Mouse (Mus musculus): ENCODE measurements around the gene Bcl7a. TPM values are rescaled to one million over a fixed set of nuclear protein-coding genes. Genes with fewer than 3 reads are reported as not detected.

The Bcl7a gene
- polyA plus RNA-seq, 1 experiment from 2014 or later = 66.5 TPM

- ATAC-seq (ENCODE audit: low FRiP score) = no peak
- H3K4me3 ChIP-seq (replicated peaks) = no peak overlapping the region
Measured at GRCm38 (mm10) chr5:123368869-123369488, 25.3 kb downstream of the Bcl7a start.

GRCm38 (mm10) chr5:123370049-123370448, 26.4 kb downstream of the Bcl7a start:
- Histone ChIP-seq H3K4me2 (no peak overlapping the region), H3K4me3 (replicated peaks) (no peak overlapping the region), H3K9ac (no peak overlapping the region), H3K27me3 (no peaks in the 10 kb centered on the region), H3K27ac (no peak overlapping the region), H3K9me3 (no peaks in the 10 kb centered on the region), H3K4me1 (no peaks in the 10 kb centered on the region), H3K36me3 (replicated peaks) (peaks cover 90% of the 10 kb centered on the region)
- WGBS = 93% methylated on average over 5 of the region's 5 CpGs
- ATAC-seq (ENCODE audit: low FRiP score) = no peak

More at GRCm38 (mm10) chr5:123368869-123369488, 25.3 kb downstream of the Bcl7a start:
- Histone ChIP-seq H3K36me3 (replicated peaks) (peaks cover 91% of the 10 kb centered on the region), H3K9ac (no peak overlapping the region), H3K27ac (no peak overlapping the region), H3K4me1 (no peaks in the 10 kb centered on the region), H3K9me3 (no peaks in the 10 kb centered on the region), H3K4me2 (no peak overlapping the region), H3K27me3 (no peaks in the 10 kb centered on the region)
- 82% methylated on average over 13 of the region's 13 CpGs for WGBS

GRCm38 (mm10) chr5:123375262-123375661, 31.6 kb downstream of the Bcl7a start:
- H3K36me3 ChIP-seq (replicated peaks) = peaks cover 47% of the 10 kb centered on the region
- no peak for ATAC-seq (ENCODE audit: low FRiP score)
- H3K27me3 ChIP-seq = no peaks in the 10 kb centered on the region
- 92% methylated on average over 10 of the region's 10 CpGs for WGBS
- no peak overlapping the region for H3K9ac ChIP-seq
- no peak overlapping the region for H3K4me3 ChIP-seq (replicated peaks)
- H3K4me1 ChIP-seq = no peaks in the 10 kb centered on the region
- H3K4me2 ChIP-seq = no peak overlapping the region
- H3K9me3 ChIP-seq = no peaks in the 10 kb centered on the region
- H3K27ac ChIP-seq = no peak overlapping the region

GRCm38 (mm10) chr5:123375793-123376452, 32.3 kb downstream of the Bcl7a start:
- no peak for ATAC-seq (ENCODE audit: low FRiP score)
- Histone ChIP-seq H3K27ac (0 out of 2 replicates have a peak overlapping the region, but pooled peaks have one; percentile 25), H3K27me3 (no peaks in the 10 kb centered on the region), H3K9ac (no peak overlapping the region), H3K36me3 (replicated peaks) (peaks cover 41% of the 10 kb centered on the region), H3K4me2 (no peak overlapping the region), H3K9me3 (no peaks in the 10 kb centered on the region), H3K4me1 (no peaks in the 10 kb centered on the region), H3K4me3 (replicated peaks) (no peak overlapping the region)
- WGBS = 92% methylated on average over 6 of the region's 6 CpGs

- Histone ChIP-seq H3K36me3 (replicated peaks) (peaks cover 34% of the 10 kb centered on the region), H3K9me3 (no peaks in the 10 kb centered on the region), H3K4me1 (no peaks in the 10 kb centered on the region), H3K4me3 (replicated peaks) (no peak overlapping the region), H3K27me3 (no peaks in the 10 kb centered on the region), H3K27ac (0 out of 2 replicates have a peak overlapping the region, but pooled peaks have one; percentile 25), H3K9ac (no peak overlapping the region), H3K4me2 (no peak overlapping the region)
- no peak for ATAC-seq (ENCODE audit: low FRiP score)
- 51% methylated on average over 10 of the region's 10 CpGs for WGBS
Measured at GRCm38 (mm10) chr5:123376569-123376968, 32.9 kb downstream of the Bcl7a start.

- Histone ChIP-seq H3K4me1 (no peaks in the 10 kb centered on the region), H3K9ac (no peak overlapping the region), H3K27me3 (no peaks in the 10 kb centered on the region), H3K4me3 (replicated peaks) (no peak overlapping the region), H3K9me3 (no peaks in the 10 kb centered on the region), H3K27ac (0 out of 2 replicates have a peak overlapping the region, but pooled peaks have one; percentile 13), H3K4me2 (no peak overlapping the region), H3K36me3 (replicated peaks) (peaks cover 26% of the 10 kb centered on the region)
- 0 out of 2 replicates have a peak, but pooled peaks have one; percentile 27 for ATAC-seq (ENCODE audit: low FRiP score)
- WGBS = 68% methylated on average over 15 of the region's 15 CpGs
Measured at GRCm38 (mm10) chr5:123377120-123377955, 33.7 kb downstream of the Bcl7a start.

- Histone ChIP-seq H3K9me3 (no peaks in the 10 kb centered on the region), H3K4me3 (replicated peaks) (no peak overlapping the region), H3K36me3 (replicated peaks) (peaks cover 14% of the 10 kb centered on the region), H3K27me3 (no peaks in the 10 kb centered on the region), H3K4me1 (no peaks in the 10 kb centered on the region), H3K27ac (no peak overlapping the region), H3K9ac (no peak overlapping the region), H3K4me2 (no peak overlapping the region)
- 85% methylated on average over 9 of the region's 9 CpGs for WGBS
- no peak for ATAC-seq (ENCODE audit: low FRiP score)
Measured at GRCm38 (mm10) chr5:123378712-123379111, 35.1 kb downstream of the Bcl7a start.

- no peak overlapping the region for H3K27ac ChIP-seq
- no peaks in the 10 kb centered on the region for H3K4me1 ChIP-seq
- H3K4me2 ChIP-seq = no peak overlapping the region
- 82% methylated on average over 5 of the region's 5 CpGs for WGBS
- H3K27me3 ChIP-seq = no peaks in the 10 kb centered on the region
- no peak overlapping the region for H3K4me3 ChIP-seq (replicated peaks)
- H3K36me3 ChIP-seq (replicated peaks) = peaks cover 7% of the 10 kb centered on the region
- no peak for ATAC-seq (ENCODE audit: low FRiP score)
- H3K9me3 ChIP-seq = no peaks in the 10 kb centered on the region
- H3K9ac ChIP-seq = no peak overlapping the region
Measured at GRCm38 (mm10) chr5:123379504-123379931, 35.9 kb downstream of the Bcl7a start.

GRCm38 (mm10) chr5:123381968-123382367, 38.3 kb downstream of the Bcl7a start:
- Histone ChIP-seq H3K4me1 (no peaks in the 10 kb centered on the region), H3K4me3 (replicated peaks) (no peak overlapping the region), H3K27ac (no peak overlapping the region), H3K9me3 (no peaks in the 10 kb centered on the region), H3K36me3 (replicated peaks) (no peaks in the 10 kb centered on the region), H3K4me2 (no peak overlapping the region), H3K9ac (no peak overlapping the region), H3K27me3 (no peaks in the 10 kb centered on the region)
- no peak for ATAC-seq (ENCODE audit: low FRiP score)
- 44% methylated on average over 20 of the region's 20 CpGs for WGBS

- 93% methylated on average over 8 of the region's 8 CpGs for WGBS
Measured at GRCm38 (mm10) chr5:123382686-123383085, 39.1 kb downstream of the Bcl7a start.

GRCm38 (mm10) chr5:123388452-123388851, 44.8 kb downstream of the Bcl7a start:
- Histone ChIP-seq H3K9me3 (no peaks in the 10 kb centered on the region), H3K9ac (no peak overlapping the region), H3K27me3 (no peaks in the 10 kb centered on the region), H3K4me3 (replicated peaks) (no peak overlapping the region), H3K27ac (no peak overlapping the region), H3K4me2 (no peak overlapping the region), H3K36me3 (replicated peaks) (no peaks in the 10 kb centered on the region), H3K4me1 (peaks cover 14% of the 10 kb centered on the region)
- no peak for ATAC-seq (ENCODE audit: low FRiP score)
- 17% methylated on average over 3 of the region's 3 CpGs for WGBS

More at GRCm38 (mm10) chr5:123382686-123383085, 39.1 kb downstream of the Bcl7a start:
- no peaks in the 10 kb centered on the region for H3K9me3 ChIP-seq
- no peaks in the 10 kb centered on the region for H3K4me1 ChIP-seq
- no peak overlapping the region for H3K9ac ChIP-seq
- no peak for ATAC-seq (ENCODE audit: low FRiP score)
- no peak overlapping the region for H3K4me2 ChIP-seq
- no peak overlapping the region for H3K27ac ChIP-seq
- no peaks in the 10 kb centered on the region for H3K36me3 ChIP-seq (replicated peaks)
- H3K4me3 ChIP-seq (replicated peaks) = no peak overlapping the region
- H3K27me3 ChIP-seq = no peaks in the 10 kb centered on the region

All from forebrain, embryonic 12.5 days (tissue).